Mouse (Mus musculus) inflammation-experienced regulatory T-cells, adult 6 months (primary cell): ENCODE results near the gene D630039A03Rik. TPM values are rescaled to one million over a fixed set of nuclear protein-coding genes. Genes with fewer than 3 reads are reported as not detected.
A peak's percentile ranks its signal among the peaks of the same experiment; 100 is the strongest.

ENCODE experiments used
- ATAC-seq: one replicate; pipeline ENCODE4 v1.8.0; 2017
- polyA plus RNA-seq, 3 experiments: library from polyadenylated mRNA; unstranded; fragments of 100-300 nt; shearing (Covaris generic); gene quantifications; one replicate each; pipeline ENCODE4 v1.2.1; 2017

Gene D630039A03Rik
- polyA plus RNA-seq, 3 experiments from 2014 or later: 8.9 to 18.3 (median 18.2) TPM

- no peak for ATAC-seq
These were observed 29.8 kb downstream of the D630039A03Rik start for GRCm38 (mm10) chr4:57886066-57886887.

DNA sequence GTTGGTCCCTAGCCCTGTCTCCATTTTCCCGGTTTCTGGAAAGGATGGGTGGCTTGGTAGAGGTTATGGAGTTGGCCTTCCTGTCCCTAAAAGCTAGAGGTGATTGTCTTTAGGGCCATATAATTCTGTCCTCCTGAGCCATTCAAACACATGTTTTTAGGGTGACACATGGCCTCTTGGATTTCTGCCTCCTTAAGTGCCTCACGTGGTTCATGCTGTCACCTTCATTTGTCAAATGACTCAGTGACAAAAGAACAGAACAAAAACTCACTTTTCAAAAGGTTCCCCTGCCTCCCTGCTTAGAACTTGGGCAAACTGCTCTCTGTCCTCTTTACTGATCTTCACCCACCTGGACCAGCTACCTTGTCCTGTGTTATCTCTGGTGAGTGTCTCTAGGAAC is 30.9 kb downstream of the D630039A03Rik start:
- no peak for ATAC-seq

- no peak for ATAC-seq
These were observed 31.6 kb downstream of the D630039A03Rik start for GRCm38 (mm10) chr4:57884511-57884910.

GRCm38 (mm10) chr4:57883520-57884421 is 32.3 kb downstream of the D630039A03Rik start:
- ATAC-seq: peak; percentile 41

DNA sequence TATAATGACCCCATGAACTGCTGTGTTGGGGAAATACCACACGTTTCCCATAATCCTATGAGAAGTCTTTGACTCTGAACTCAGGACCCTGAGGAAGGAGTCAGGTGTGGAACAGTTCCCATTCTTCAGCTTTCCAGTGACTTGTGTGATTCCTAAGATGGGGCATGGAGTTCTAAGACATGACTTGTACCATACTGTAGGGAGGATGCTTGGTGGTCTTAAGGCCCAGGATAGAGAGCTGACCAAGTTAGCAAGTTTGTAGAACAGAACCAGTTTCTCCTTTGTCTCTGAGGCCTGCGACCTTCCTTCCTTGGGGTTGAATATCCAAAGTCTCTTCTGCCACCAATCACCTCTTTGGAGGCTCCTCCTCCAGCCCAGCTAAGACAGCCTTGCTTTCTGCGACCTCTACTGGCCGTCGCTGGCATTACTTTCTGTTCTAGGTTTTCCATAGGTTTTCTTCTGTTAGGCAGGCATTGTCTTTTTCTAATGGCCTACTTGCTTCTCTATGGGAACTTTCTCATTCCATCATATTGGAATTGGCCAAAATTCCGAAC is 36.2 kb downstream of the D630039A03Rik start:
- peak; percentile 82 for ATAC-seq

- no peak for ATAC-seq
These were observed 37.0 kb downstream of the D630039A03Rik start for GRCm38 (mm10) chr4:57879137-57879536.

GRCm38 (mm10) chr4:57867454-57867853 is 48.6 kb downstream of the D630039A03Rik start:
- no peak for ATAC-seq

DNA sequence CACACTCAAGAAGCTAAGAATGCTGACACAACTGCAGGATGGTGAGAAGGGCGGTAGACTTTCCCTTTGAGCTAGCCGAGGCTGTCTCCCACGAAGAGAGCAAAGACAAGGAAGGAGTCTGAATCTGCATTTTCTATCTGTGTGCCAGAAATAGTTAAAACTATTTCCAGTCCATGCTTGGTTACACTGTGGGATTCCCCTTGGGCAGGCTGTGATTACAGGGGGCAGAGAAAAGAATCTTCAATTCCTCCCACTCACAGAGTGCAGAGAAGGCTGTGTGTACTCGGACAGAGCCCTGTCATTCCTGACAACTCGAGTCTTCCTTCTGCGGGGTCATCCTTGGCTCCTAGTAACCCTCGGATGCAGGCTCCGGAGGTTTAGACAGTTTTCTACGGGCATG is 49.1 kb downstream of the D630039A03Rik start:
- no peak for ATAC-seq

DNA sequence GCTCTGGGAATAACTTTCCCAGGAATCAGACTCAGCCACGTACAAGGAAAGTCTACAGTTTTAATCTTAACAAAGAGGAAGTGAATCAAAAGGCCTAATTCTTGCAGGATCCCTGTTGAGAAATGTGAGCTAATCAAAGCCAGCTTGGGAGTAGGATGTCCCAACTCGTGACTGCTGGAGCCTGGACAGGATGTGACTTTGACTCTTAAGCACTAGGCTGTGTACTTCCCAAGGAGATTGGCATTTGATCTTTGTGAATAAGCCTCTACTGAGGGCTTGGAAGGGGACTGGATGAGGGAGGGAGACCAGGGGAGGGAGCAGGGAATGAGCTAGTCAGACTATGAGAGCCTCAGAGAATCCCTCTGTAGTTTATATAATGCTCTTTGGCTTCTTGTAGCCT is 50.0 kb downstream of the D630039A03Rik start:
- ATAC-seq: no peak

DNA sequence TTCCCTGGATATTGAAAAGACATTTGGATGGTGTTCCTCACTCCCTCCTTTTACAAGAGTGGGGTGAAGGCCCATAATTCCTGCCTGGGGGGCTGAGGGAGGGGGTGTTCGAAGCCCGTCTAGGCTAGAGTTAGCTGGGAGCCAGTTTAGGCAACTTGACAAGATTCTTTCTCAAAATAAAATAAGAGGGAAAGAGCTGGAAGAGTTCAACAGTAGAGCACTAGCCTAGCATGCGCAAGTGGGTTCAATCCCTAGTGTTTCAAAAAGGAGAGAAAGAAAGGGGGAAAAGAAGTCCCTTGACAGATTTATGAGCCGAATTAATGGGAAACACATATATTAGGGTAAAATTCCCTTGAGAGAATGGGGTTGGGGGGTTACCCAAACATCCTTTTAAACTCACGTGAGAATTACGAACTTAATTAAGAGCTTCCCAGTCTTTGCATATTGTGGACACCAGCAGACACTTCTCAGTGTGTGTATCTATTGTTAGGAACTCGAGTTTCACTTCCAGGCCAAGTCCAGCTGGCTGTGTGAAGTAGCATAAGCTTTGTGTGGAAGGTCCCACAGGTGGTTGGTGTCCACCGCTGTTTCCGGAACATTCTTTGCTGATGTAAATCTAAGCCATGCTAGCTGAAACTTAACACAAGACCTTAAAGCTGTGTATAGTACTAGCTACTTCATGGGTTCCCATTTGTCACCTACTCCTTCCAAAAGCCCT is 53.7 kb downstream of the D630039A03Rik start:
- ATAC-seq: no peak

DNA sequence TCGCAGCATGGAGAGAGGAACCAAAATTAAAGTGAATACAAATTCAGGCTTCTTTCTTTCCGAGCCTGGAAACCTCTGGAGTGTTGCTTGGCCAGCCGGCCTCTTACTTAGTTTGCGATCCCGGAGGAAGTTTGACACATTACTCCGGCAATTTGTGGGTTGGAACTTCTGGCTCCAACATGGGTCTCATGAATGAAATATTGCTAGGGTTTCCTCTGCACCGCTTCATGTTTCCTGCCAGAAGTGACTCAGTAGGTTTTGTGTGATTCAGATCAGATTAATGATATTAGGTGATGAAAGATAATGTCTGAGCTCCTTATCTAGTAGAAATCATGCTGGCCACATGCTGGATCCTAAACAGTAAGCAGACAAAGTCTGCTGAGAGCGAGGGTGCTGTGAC is 54.2 kb downstream of the D630039A03Rik start:
- ATAC-seq: no peak

DNA sequence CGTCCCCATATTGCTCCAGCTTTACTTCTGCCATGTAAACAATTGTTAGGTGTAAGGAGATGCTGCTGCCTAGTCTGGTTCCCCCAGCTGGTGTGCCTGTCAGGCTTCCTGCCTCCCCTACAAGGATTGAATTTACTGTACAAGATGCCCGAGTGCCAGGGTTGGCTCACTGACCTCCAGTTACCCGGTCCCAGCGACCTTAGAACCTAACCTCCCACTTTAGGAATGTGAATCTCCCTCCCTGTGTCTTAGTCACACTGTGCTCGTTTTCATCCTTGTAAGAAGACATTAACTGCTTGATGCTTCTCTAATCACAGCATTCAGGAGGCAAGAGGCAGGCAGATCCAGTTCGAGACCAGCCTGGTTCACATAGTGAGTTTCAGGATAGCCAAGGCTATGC is 54.9 kb downstream of the D630039A03Rik start:
- no peak for ATAC-seq

- ATAC-seq: no peak
These were observed 55.9 kb downstream of the D630039A03Rik start for GRCm38 (mm10) chr4:57860204-57860611.

Other genes with a start within 250 kb of the D630039A03Rik start
- gene Akap2, start 198.6 kb downstream of the D630039A03Rik start, polyA plus RNA-seq: 1 to 10 TPM; 2.3 to 3.9 (median 2.9) TPM
- 100 to 1,000 TPM; 126 to 295 (median 141) TPM for gene Txn1, start 40.1 kb upstream of the D630039A03Rik start, polyA plus RNA-seq
- gene Txndc8, start 92.8 kb upstream of the D630039A03Rik start, polyA plus RNA-seq: not detected